Mouse (Mus musculus) thymus, adult 2 months (tissue): ENCODE measurements around the gene Adgre5.

Experiments used
- CTCF ChIP-seq: fragments of 200-500 bp; IDR thresholded peaks from 2 replicates; pipeline ENCODE4 v1.5.1; 2012; ENCODE audit warnings: mild to moderate bottlenecking, control low read depth, low read length, moderate library complexity, borderline replicate concordance; ENCODE audit not compliant: control insufficient read depth, poor library complexity, insufficient read depth; ENCODE audit errors: extremely low read depth
- POLR2A ChIP-seq: fragments of 200-500 bp; IDR thresholded peaks from 2 replicates; pipeline ENCODE4 v1.6.1; 2012; ENCODE audit warnings: mild to moderate bottlenecking, low read length, control low read depth, moderate library complexity; ENCODE audit not compliant: control insufficient read depth, poor library complexity, insufficient read depth; ENCODE audit errors: extremely low read depth

GRCm38 (mm10) chr8:83703426-83703825 is 37.7 kb downstream of the Adgre5 start:
- no peak for TF ChIP-seq CTCF
- TF ChIP-seq POLR2A = no peak
